In the genomic region with DNA sequence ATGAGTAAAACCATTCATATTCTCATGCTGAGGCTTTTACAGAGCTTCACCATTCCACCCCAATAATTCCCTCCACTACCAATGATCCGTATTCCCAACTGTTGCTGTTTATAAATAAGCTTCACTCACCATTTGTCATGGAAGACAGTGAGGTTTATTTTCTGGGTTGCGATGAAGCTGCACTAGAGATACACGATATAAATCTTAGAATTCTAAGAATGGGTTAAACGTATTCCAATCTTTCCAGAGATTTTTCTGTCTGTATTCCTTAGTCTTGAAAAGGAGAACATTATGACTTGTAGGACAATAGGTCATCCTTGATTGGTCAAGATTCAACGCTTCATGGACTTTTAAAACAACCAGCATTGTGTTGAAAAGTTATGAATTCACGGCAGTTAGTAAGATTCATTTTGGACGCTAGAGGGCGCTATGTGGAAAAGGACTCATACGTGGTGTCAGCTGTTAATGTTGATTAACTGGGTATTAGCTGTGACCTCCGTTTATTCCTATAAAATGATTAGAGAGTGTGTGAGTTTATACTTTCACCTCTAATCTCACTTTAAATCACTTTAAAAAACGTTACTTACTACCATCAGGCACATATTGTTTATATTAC, we compare ENCODE assay signal across 8 mouse cellular contexts. TPM values are rescaled to one million over a fixed set of nuclear protein-coding genes. Genes with fewer than 3 reads are reported as not detected.
DNase-seq lines count a peak whose midpoint lies in the region; ATAC-seq lines count a peak whose summit lies in the region.

No protein-coding gene starts in this region.

- peak overlapping the region; percentile 66 for H3K4me2 ChIP-seq in kidney, embryonic 16.5 days (replicated peaks; ENCODE audit: low read depth, low read length)
- H3K4me2 ChIP-seq in liver, embryonic 13.5 days = peak overlapping the region; percentile 90

- no peak for ATAC-seq in kidney, embryonic 16.5 days (ENCODE audit: low FRiP score, low TSS enrichment)
- no peak for ATAC-seq in liver, embryonic 13.5 days (ENCODE audit: low read depth)

- H3K9me3 ChIP-seq in kidney, embryonic 16.5 days (ENCODE audit: low read length) = no peaks in the 10 kb centered on the region
- H3K9me3 ChIP-seq in liver, embryonic 13.5 days (replicated peaks) = no peaks in the 10 kb centered on the region

- WGBS in kidney, embryonic 16.5 days = 3% methylated on average over 11 of the region's 11 CpGs
- 1% methylated on average over 11 of the region's 11 CpGs for WGBS in liver, embryonic 13.5 days (ENCODE audit: insufficient replicate concordance)

- H3K9ac ChIP-seq in kidney, embryonic 16.5 days (replicated peaks; ENCODE audit: low read length) = peak overlapping the region; percentile 52
- peak overlapping the region; percentile 76 for H3K9ac ChIP-seq in liver, embryonic 13.5 days

- DNase-seq in B cell, adult 2 months = peak; percentile 78 to 80
- peak; percentile 93 for DNase-seq in NIH3T3 (ENCODE audit: low read depth)
- peak; percentile 91 for DNase-seq in embryo, embryonic 10 days (ENCODE audit: low spot score)
- DNase-seq in heart, adult 9 months (ENCODE audit: low spot score in 2 of 2) = peak; percentile 44 to 79
- DNase-seq in liver, embryonic 13.5 days = peak; percentile 52
- DNase-seq in neural tube, embryonic 10.5 days (ENCODE audit: extremely low spot score, low spot score) = peak; percentile 44
- DNase-seq in thymus, postnatal 10 days (ENCODE audit: low spot score in 2 of 2) = peak; percentile 39 to 77

- H3K4me1 ChIP-seq in kidney, embryonic 16.5 days (ENCODE audit: insufficient read depth, low read length) = 0 out of 2 replicates have a peak, but pooled peaks cover 18% of the 10 kb centered on the region
- peaks cover 37% of the 10 kb centered on the region for H3K4me1 ChIP-seq in liver, embryonic 13.5 days (replicated peaks)

- no peaks in the 10 kb centered on the region for H3K36me3 ChIP-seq in kidney, embryonic 16.5 days (ENCODE audit: insufficient read depth, low read length)
- H3K36me3 ChIP-seq in liver, embryonic 13.5 days = peaks cover 1% of the 10 kb centered on the region; the same call in 1 of the 2 replicates

- H3K27ac ChIP-seq in kidney, embryonic 16.5 days (ENCODE audit: low read length) = peak overlapping the region; percentile 97
- peak overlapping the region; percentile 94 for H3K27ac ChIP-seq in liver, embryonic 13.5 days

- H3K4me3 ChIP-seq in kidney, embryonic 16.5 days (ENCODE audit: low read length) = peak overlapping the region; percentile 80
- H3K4me3 ChIP-seq in liver, embryonic 13.5 days (replicated peaks) = peak overlapping the region; percentile 71

- H3K27me3 ChIP-seq in kidney, embryonic 16.5 days (ENCODE audit: insufficient read depth, low read length) = no peaks in the 10 kb centered on the region
- H3K27me3 ChIP-seq in liver, embryonic 13.5 days = no peaks in the 10 kb centered on the region

RNA-seq across cellular contexts. Expression of a gene that starts 6.6 kb away (rescaled TPM):
- polyA plus RNA-seq in kidney, embryonic 16.5 days (2015; fragmentation: Nextera tagmentation; extraction: Ambion mirVana) = 293 and 329 TPM in 2 replicates
- 83.9 and 100 TPM in 2 replicates for polyA plus RNA-seq in liver, embryonic 13.5 days (2015; fragmentation: Nextera tagmentation; extraction: Ambion mirVana)

RNA-seq across cellular contexts. Expression of a gene that starts 6.7 kb away (rescaled TPM):
- 10.0 and 11.1 TPM in 2 replicates for polyA plus RNA-seq in kidney, embryonic 16.5 days (2015; fragmentation: Nextera tagmentation; extraction: Ambion mirVana)
- polyA plus RNA-seq in liver, embryonic 13.5 days (2015; fragmentation: Nextera tagmentation; extraction: Ambion mirVana) = 4.1 and 6.1 TPM in 2 replicates

RNA-seq across cellular contexts. Expression of a gene that starts 56.7 kb away (rescaled TPM):
- 2.0 and 2.8 TPM in 2 replicates for polyA plus RNA-seq in kidney, embryonic 16.5 days (2015; fragmentation: Nextera tagmentation; extraction: Ambion mirVana)
- 0.29 and 0.45 TPM in 2 replicates for polyA plus RNA-seq in liver, embryonic 13.5 days (2015; fragmentation: Nextera tagmentation; extraction: Ambion mirVana)
